Mouse (Mus musculus): ENCODE measurements around the gene Nubpl.

GRCm38 (mm10) chr12:52293931-52294330 is 196.4 kb downstream of the Nubpl start:
- no peak for TF ChIP-seq CTCF (IDR thresholded peaks at IDR 0.05; ENCODE audit: control insufficient read depth, insufficient read depth, insufficient read length)
- no peak for TF ChIP-seq MYOD1 (IDR thresholded peaks at IDR 0.05; ENCODE audit: control insufficient read depth, insufficient read length, low read depth)

Data from C2C12 (cell line).